Mouse (Mus musculus) MEL (cell line): ENCODE data around the gene Mrpl27.

Experiments
- CHD1 ChIP-seq: IDR thresholded peaks from 2 replicates; pipeline ENCODE4 v1.6.1; 2012; ENCODE audit warnings: low read depth, mild to moderate bottlenecking, inconsistent platforms, low read length, improper control_type of control experiment
- CHD2 ChIP-seq: IDR thresholded peaks from 2 replicates; pipeline ENCODE4 v1.6.1; 2011; ENCODE audit warnings: low read length, improper control_type of control experiment
- CTCF ChIP-seq, 3 experiments: IDR thresholded peaks in 2 of 3; conservative IDR thresholded peaks in 1 of 3; 2 replicates each; pipeline ENCODE4 v1.5.1; 2011 to 2012; ENCODE audit warnings: low read length in 3 of 3, low read depth in 2 of 3, mild to moderate bottlenecking in 2 of 3, improper control_type of control experiment in 1 of 3, inconsistent platforms in 1 of 3, mixed read lengths in 1 of 3, moderate library complexity in 1 of 3; ENCODE audit not compliant: control insufficient read depth in 1 of 3, insufficient read depth in 1 of 3, poor library complexity in 1 of 3, severe bottlenecking in 1 of 3
- EP300 ChIP-seq, 2 experiments: IDR thresholded peaks; 2 replicates each; pipeline ENCODE4 v1.6.1; 2011; ENCODE audit warnings: improper control_type of control experiment in 2 of 2, low read length in 2 of 2, low read depth in 1 of 2, mild to moderate bottlenecking in 1 of 2
- ETS1 ChIP-seq: IDR thresholded peaks from 2 replicates; pipeline ENCODE4 v1.6.1; 2012; ENCODE audit warnings: low read depth, mild to moderate bottlenecking, inconsistent platforms, low read length, improper control_type of control experiment, moderate library complexity
- GATA1 ChIP-seq: IDR thresholded peaks from 2 replicates; pipeline ENCODE4 v1.6.1; 2011; ENCODE audit warnings: low read depth, low read length, improper control_type of control experiment
- NELFE ChIP-seq: IDR thresholded peaks from 2 replicates; pipeline ENCODE4 v1.6.1; 2011; ENCODE audit warnings: low read depth, low read length, improper control_type of control experiment
- POLR2A ChIP-seq, 2 experiments: IDR thresholded peaks; 2 replicates each; pipeline ENCODE4 v1.6.1; 2011 to 2012; ENCODE audit warnings: low read length in 2 of 2, mild to moderate bottlenecking in 2 of 2, control low read depth in 1 of 2, improper control_type of control experiment in 1 of 2, low read depth in 1 of 2, moderate library complexity in 1 of 2; ENCODE audit not compliant: control insufficient read depth in 1 of 2, insufficient read depth in 1 of 2, poor library complexity in 1 of 2
- POLR2AphosphoS5 ChIP-seq: IDR thresholded peaks from 2 replicates; pipeline ENCODE4 v1.6.1; 2012; ENCODE audit warnings: low read depth, borderline replicate concordance, mild to moderate bottlenecking, inconsistent platforms, low read length, moderate library complexity, mixed read lengths
- RAD21 ChIP-seq: IDR thresholded peaks from 2 replicates; pipeline ENCODE4 v1.6.1; 2011; ENCODE audit warnings: mild to moderate bottlenecking, low read depth, low read length, improper control_type of control experiment
- TAL1 ChIP-seq: IDR thresholded peaks from 2 replicates; pipeline ENCODE4 v1.6.1; 2012; ENCODE audit warnings: mild to moderate bottlenecking, inconsistent platforms, low read length, moderate library complexity, mixed read lengths
- USF1 ChIP-seq: IDR thresholded peaks from 2 replicates; pipeline ENCODE4 v1.6.1; 2014; ENCODE audit warnings: low read depth, mild to moderate bottlenecking, inconsistent platforms, low read length, improper control_type of control experiment, moderate library complexity
- USF2 ChIP-seq, 2 experiments: IDR thresholded peaks; 2 replicates each; pipeline ENCODE4 v1.6.1; 2011 to 2012; ENCODE audit warnings: improper control_type of control experiment in 2 of 2, low read length in 2 of 2, borderline replicate concordance in 1 of 2, inconsistent platforms in 1 of 2, low read depth in 1 of 2, mild to moderate bottlenecking in 1 of 2; ENCODE audit not compliant: insufficient read depth in 1 of 2
- ZC3H11A ChIP-seq: IDR thresholded peaks from 2 replicates; pipeline ENCODE4 v1.6.1; 2012; ENCODE audit warnings: low read depth, mild to moderate bottlenecking, inconsistent platforms, low read length, improper control_type of control experiment

GRCm38 (mm10) chr11:94701401-94702215, 48.0 kb downstream of the Mrpl27 start:
- TF ChIP-seq CHD1 = no peak
- TF ChIP-seq POLR2A (IDR thresholded peaks at IDR 0.05; ENCODE audit: control insufficient read depth in 1 of 2, insufficient read depth in 1 of 2, low read depth in 1 of 2, low read length in 2 of 2, poor library complexity in 1 of 2) = no peak
- no peak for TF ChIP-seq GATA1
- TF ChIP-seq CTCF (IDR thresholded peaks at IDR 0.05 in 2 of 3, conservative IDR thresholded peaks at IDR 0.05 in 1 of 3; ENCODE audit: control insufficient read depth in 1 of 3, insufficient read depth in 1 of 3, low read depth in 2 of 3, low read length in 3 of 3, poor library complexity in 1 of 3, severe bottlenecking in 1 of 3) = no peak
- no peak for TF ChIP-seq USF1
- TF ChIP-seq CHD2 = no peak
- TF ChIP-seq USF2 (IDR thresholded peaks at IDR 0.05; ENCODE audit: borderline replicate concordance in 1 of 2, insufficient read depth in 1 of 2, low read depth in 1 of 2, low read length in 2 of 2) = no peak
- no peak for TF ChIP-seq EP300 (IDR thresholded peaks at IDR 0.05; ENCODE audit: low read depth in 1 of 2, low read length in 2 of 2)
- no peak for TF ChIP-seq NELFE
- TF ChIP-seq TAL1 = no peak
- TF ChIP-seq POLR2AphosphoS5 = no peak
- no peak for TF ChIP-seq ZC3H11A
- no peak for TF ChIP-seq ETS1
- TF ChIP-seq RAD21 = no peak
